Mouse (Mus musculus): ENCODE measurements around the gene Clec4f.
"Not testable (repeated sequence)": the region's sequence is repeated elsewhere in the genome, so short reads cannot be mapped to it uniquely, and the experiment has no call there.

The Clec4f gene

GRCm38 (mm10) chr6:83634631-83635030 is 21.4 kb downstream of the Clec4f start:
- in situ Hi-C loops (cut with MboI, MseI), result not testable (repeated sequence)

GRCm38 (mm10) chr6:83634106-83634505 is 21.9 kb downstream of the Clec4f start:
- in situ Hi-C loops (cut with MboI, MseI), result not testable (repeated sequence)

- in situ Hi-C loops (cut with MboI, MseI), result no loop called here
Measured at GRCm38 (mm10) chr6:83631815-83632214, 24.2 kb downstream of the Clec4f start.

GRCm38 (mm10) chr6:83626781-83627180 is 29.2 kb downstream of the Clec4f start:
- in situ Hi-C loops (cut with MboI, MseI), result no loop called here

- in situ Hi-C loops (cut with MboI, MseI), result no loop called here
Measured at GRCm38 (mm10) chr6:83619955-83620354, 36.0 kb downstream of the Clec4f start.

- in situ Hi-C loops (cut with MboI, MseI), result no loop called here
Measured at GRCm38 (mm10) chr6:83617581-83618335, 38.2 kb downstream of the Clec4f start.

GRCm38 (mm10) chr6:83616512-83616911 is 39.5 kb downstream of the Clec4f start:
- in situ Hi-C loops (cut with MboI, MseI), result no loop called here

- in situ Hi-C loops (cut with MboI, MseI), result no loop called here
Measured at GRCm38 (mm10) chr6:83614469-83614868, 41.5 kb downstream of the Clec4f start.

- in situ Hi-C loops (cut with MboI, MseI), result no loop called here
Measured at GRCm38 (mm10) chr6:83612976-83613375, 43.0 kb downstream of the Clec4f start.

GRCm38 (mm10) chr6:83599636-83600174 is 56.3 kb downstream of the Clec4f start:
- in situ Hi-C loops (cut with MboI, MseI), result no loop called here

- in situ Hi-C loops (cut with MboI, MseI), result no loop called here
Measured at GRCm38 (mm10) chr6:83599060-83599550, 56.9 kb downstream of the Clec4f start.

- in situ Hi-C loops (cut with MboI, MseI), result no loop called here
Measured at GRCm38 (mm10) chr6:83598646-83599045, 57.3 kb downstream of the Clec4f start.

GRCm38 (mm10) chr6:83597988-83598387 is 58.0 kb downstream of the Clec4f start:
- in situ Hi-C loops (cut with MboI, MseI), result no loop called here

- in situ Hi-C loops (cut with MboI, MseI), result no loop called here
Measured at GRCm38 (mm10) chr6:83595035-83595434, 61.0 kb downstream of the Clec4f start.
